Mouse (Mus musculus) olfactory bulb, adult 2 months (tissue): ENCODE results near the gene Cmtm6.

Experiments
- CTCF ChIP-seq: fragments of 200-500 bp; IDR thresholded peaks from 2 replicates; pipeline ENCODE4 v1.5.1; 2012; ENCODE audit warnings: low read depth, mild to moderate bottlenecking, low read length, moderate library complexity; ENCODE audit not compliant: insufficient read depth
- POLR2A ChIP-seq: fragments of 200-500 bp; IDR thresholded peaks from 2 replicates; pipeline ENCODE4 v1.6.1; 2012; ENCODE audit warnings: mild to moderate bottlenecking, low read depth, low read length, moderate library complexity; ENCODE audit not compliant: insufficient read depth

GRCm38 (mm10) chr9:114745163-114745562 lies 14.2 kb downstream of the Cmtm6 start:
- TF ChIP-seq CTCF (no peak), POLR2A (no peak)
